Mouse (Mus musculus) heart, adult 9 months (tissue): ENCODE data around the gene Epb41l4b.

Experiments used
- DNase-seq, 2 experiments: peaks; one replicate each; pipeline ENCODE4 v3.0.0; 2022; ENCODE audit warnings: low spot score in 2 of 2

The Epb41l4b gene

DNA sequence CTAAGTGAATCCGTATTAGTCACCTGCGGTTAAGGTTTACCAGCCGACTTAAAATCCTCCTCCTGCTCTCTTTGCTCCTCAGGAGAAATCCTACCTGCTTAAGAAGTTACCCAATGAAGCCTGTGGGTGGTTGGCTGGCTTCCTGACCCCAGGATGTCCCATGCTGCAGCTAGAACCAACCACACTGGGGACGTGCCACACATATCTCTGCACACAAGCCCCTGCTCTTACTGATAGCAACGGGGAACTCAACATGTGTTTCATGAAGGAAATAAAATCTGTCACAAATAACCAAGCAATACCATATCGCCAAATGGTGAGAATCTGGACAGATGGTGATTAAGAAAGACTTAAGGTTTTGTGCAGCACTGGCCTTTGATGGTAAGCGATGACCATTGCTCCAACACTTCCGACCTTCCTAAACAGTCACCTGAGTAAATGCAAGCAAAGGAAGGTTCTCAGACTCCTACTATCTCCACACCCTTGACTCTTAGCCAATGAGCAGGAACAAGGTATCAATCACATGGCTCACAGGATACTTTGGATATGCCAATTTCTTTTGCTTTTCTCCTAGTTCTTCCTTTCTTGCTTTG, 131.7 kb downstream of the Epb41l4b start:
- no peak for DNase-seq

GRCm38 (mm10) chr4:57010919-57011318, 132.3 kb downstream of the Epb41l4b start:
- DNase-seq, result no peak

DNA sequence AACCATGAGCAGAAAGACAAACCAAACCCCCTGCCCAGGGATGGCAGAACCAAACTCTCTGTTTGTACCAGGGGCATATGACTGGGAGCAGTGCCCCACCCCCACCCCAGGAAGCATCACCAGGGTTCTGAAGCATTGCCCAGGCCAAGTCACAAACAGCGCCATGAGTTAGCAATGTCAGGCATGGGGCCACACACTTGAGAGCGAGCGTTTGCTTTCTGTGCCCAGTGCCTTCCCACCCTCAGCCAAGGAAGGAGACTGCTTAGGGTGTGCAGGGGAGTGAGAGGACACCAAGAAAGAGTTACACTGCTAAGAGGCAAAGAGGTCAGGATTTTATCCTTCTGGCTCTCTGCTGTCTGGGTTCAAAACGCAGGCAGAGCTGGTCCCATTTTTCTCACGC, 132.8 kb downstream of the Epb41l4b start:
- no peak for DNase-seq

GRCm38 (mm10) chr4:57007717-57008116, 135.5 kb downstream of the Epb41l4b start:
- no peak for DNase-seq

DNA sequence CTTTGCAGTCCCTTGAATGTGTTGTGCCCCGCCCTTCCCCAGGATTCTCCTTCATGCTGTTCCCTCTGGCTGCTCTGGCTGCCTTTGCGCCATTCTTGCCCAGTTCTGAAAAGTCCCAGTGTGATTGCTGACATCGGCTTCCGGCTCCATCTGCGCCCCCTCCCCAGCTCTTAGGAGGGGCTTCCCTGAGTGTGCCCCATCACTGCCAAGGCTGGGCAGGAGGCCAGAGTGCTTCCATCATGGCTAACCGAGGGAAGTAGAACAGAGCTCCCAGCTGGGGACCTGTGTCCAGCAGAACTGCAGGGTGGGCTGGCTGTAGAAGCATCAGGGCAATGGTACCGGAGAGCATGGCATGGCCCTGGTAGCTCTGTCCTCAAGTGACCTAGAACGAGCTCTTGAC, 138.2 kb downstream of the Epb41l4b start:
- DNase-seq, result no peak

DNA sequence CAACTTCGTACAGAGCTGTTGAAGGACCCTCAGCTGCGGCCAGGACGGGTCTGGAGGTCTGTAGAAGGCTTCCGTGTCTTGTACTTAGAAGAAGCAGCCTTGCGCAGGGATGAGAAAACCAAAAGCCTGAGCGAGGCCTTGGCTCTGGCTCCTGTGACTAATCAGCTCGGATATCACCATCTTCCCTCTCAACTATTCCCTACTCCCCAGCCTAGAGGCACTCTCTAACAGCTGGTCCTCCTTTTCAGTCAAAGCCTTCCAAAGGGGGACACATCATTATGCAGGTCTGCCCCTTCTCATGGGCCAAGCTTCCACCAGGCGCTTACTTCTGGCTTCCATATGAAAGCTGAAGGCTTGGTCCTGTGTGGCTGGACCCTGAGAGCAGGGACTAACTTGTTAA, 139.4 kb downstream of the Epb41l4b start:
- no peak for DNase-seq

- no peak for DNase-seq
Measured at GRCm38 (mm10) chr4:57002751-57003150, 140.5 kb downstream of the Epb41l4b start.

- DNase-seq, result no peak
Measured at GRCm38 (mm10) chr4:57001437-57001836, 141.8 kb downstream of the Epb41l4b start.

DNA sequence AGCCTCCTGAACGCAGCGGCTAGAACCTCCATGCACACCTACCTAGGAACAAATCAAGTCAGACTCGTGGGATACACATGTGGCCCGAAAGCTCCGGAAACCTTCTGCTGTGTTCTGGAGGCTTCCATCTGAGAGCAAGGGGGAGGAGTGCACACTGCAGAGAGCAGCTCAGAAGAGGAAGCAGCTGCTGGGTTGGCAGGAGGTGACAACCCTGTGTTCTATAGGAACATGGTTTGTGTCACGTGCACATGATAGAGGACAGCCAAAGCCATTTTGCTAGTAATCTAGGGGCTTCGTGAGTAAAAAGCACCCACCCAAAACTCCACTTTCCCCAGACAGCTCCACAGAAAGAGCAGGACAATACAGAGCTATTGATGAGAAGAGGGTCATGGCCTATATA, 149.9 kb downstream of the Epb41l4b start:
- DNase-seq, result no peak

DNA sequence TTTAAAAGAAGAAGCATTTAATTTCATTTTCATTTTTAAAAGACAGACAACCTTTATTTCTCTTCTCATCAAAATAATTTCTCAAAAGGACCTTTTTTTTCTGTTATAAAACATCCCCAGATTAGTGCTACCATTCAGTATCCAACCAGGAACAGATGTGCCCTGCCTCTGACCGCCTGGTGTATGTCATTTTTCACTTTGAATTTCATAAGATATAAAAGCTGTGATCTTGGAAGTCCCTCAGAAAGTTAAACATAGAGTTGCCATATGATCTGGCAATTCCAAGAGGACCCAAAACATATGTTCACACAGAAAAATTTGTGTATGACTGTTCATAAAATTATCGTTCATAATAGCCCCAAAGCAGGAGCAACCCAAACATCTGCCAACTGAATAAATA, 151.3 kb downstream of the Epb41l4b start:
- DNase-seq, result no peak

DNA sequence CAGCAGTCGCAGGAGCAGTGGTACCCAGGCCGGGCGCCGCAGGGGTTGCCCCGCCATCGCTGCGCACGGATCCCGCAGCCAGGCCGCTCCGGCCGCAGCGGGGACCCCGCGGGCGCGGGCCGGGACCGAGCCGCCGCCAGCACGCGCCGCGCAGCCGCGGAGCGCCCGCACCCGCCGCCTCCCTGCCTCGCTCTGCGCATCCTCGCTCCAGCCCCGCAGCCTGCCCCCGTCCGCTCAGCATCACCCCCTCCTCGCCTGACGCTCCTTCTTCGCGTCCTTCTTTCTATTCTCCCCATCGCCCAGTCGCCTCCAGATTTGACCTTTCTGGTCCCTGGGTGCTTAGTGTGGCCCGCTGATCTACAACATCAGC, 153.0 kb downstream of the Epb41l4b start, which contains the start of gene Frrs1l:
TSS of gene Frrs1l (minus strand) at position 177 of the 370 bp plus-strand sequence.
- no peak for DNase-seq

GRCm38 (mm10) chr4:56989431-56990214, 153.6 kb downstream of the Epb41l4b start:
- no peak for DNase-seq

- peak in 1 of 2 experiments; percentile 29 for DNase-seq
Measured at GRCm38 (mm10) chr4:56965586-56966179, 177.6 kb downstream of the Epb41l4b start.

DNA sequence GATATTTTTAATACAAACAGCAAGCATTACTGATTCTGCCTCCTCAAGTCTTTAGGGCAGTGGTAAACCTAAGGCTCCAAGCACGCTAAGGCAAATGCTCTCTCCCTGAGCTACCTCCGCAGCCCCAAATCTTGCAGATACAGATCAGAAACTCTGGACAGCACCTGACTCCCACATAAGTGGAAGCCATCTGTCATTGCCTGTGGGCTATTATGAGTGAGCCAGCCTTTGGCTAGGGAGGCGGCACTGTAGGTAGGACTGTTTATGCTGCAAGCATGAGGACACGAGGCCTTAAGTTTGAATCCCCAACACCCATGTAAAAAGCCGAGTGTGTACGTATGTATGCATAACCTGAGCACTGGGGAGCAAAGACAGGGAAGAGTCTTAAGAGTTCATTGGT, 179.6 kb downstream of the Epb41l4b start:
- no peak for DNase-seq

DNA sequence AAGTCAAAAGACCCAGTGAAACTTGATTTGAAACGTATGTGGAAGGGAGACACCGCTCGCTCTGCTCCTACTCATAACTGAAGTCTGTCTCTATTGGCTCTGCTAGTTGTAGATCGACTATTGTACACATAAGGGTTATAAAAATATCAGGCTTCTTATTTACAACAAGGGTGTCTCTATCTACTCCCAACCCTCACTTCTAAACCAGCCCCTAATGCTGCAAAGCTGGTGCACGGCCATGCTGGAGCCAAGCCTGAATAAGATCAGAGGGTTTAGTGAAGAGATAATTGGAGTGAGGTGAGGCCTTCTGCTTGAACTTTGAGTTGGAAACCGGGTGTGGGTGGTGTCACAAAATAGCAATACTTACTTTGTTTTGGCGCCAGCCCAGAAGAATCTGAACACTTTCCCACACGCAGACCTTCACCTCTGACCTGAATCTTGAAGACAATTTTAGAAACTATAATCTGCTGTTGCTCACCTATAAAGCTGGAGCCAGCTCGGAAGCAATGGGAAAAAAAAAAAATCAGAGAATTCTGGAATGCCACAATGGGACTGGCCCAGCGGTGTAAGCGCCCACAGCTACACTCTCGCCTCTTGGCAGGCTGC, 181.8 kb downstream of the Epb41l4b start:
- DNase-seq, result peak; percentile 69 to 71

DNA sequence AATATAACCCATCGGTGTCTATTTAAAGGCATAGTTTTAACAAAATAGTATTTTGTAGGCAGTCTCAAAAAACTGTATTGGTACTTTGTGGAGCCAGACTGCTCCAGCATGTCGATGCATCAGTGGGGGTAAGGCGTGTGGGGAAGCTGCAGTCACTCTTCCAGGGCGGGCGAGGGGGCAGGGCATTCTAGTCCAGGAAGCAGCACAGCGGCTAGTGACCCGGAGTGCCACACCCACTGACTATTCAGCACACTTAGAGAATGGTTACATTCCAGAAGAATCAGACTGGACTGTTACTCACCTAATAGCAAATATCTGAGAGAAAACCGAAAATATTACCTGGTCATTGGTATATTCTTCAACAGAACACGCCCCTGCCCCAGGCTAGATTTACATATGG, 185.7 kb downstream of the Epb41l4b start:
- DNase-seq, result no peak

DNA sequence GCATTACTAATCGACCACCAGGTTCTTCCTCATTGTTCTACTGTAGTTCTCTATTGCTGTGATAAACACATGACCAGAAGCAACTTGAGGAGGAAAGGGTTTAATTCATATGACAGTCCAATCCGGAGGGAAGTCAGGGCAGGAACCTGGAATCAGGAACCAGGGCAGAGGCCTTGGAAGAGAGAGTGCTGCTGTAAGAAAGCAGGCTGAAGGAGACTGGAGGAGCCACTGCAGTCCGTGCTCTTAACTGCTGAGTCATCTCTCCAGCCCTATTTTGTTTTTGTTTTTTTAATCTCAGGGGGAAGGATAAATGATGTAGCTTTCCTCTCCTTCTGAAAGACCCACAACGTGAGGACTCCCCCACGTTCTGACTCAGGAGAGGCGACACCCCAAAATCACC, 190.0 kb downstream of the Epb41l4b start:
- no peak for DNase-seq

GRCm38 (mm10) chr4:56951701-56952100, 191.5 kb downstream of the Epb41l4b start:
- DNase-seq, result no peak

GRCm38 (mm10) chr4:56949494-56949893, 193.7 kb downstream of the Epb41l4b start:
- peak in 1 of 2 experiments; percentile 47 for DNase-seq

DNA sequence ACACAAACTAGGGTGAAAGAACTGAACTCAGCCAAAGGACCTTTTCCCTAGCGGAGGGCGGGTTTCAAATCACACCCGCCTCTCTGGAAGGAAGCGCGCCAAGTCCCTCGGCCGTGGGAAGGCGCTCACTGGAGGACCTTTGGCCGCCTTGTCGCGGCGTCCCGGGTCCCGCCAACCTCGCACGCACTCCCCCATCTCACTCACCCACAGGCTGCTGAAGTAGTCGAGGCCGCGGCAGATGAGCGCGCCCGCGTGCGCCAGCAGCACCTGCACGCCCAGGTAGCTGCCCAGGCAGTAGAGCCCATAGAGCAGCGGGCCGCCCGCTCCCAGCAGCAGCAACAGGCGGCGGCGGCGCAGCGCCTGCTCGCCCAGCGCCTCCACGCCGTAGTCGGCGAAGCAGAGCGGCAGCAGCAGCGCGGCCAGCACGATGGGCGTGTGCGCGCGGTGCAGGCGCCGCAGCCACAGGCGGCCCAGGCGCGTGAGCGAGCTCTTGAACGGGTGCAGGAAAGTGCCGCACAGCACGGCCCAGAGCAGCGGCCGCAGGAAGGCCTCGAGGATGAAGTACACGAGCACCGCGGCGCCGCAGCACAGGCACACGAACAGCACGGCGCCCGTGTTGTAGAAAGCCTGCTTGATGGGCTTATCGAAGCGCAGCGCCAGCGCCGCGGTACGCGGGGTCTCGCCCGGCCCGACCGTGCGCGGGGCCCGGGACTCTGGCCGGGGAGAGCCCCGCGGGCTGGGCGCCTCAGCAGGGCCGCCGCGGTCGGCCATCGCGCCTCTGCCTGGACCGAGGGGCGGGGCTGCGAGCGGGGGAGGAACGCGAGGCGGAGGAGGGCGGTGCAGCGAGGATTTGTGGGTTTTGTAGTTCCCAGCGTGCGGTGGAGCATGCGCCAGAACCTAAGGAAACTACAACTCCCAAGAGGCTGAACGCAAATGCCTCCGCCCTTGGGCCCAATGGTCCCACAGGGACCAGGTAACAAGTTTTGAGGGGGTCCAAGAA, 196.3 kb downstream of the Epb41l4b start, which contains the start of gene Tmem245:
TSS of gene Tmem245 (minus strand) at position 797 of the 1,000 bp plus-strand sequence.
- DNase-seq, result peak; percentile 91 to 94

- no peak for DNase-seq
Measured at GRCm38 (mm10) chr4:56946180-56946579, 197.1 kb downstream of the Epb41l4b start.
